Mouse (Mus musculus) bone marrow macrophage, adult 2 months (primary cell): ENCODE measurements at regions not wholly inside any gene's neighbourhood (a gene's known extent, or its start where the extent isn't known, plus 50 kb on each side); places are given as distances from the start of the nearest gene placed in this dataset.

Experiments used
- CTCF ChIP-seq: IDR thresholded peaks from 2 replicates; pipeline ENCODE4 v1.5.1; 2012; ENCODE audit warnings: low read depth, mild to moderate bottlenecking, low read length, moderate library complexity
- POLR2A ChIP-seq: IDR thresholded peaks from 2 replicates; pipeline ENCODE4 v1.6.1; 2012; ENCODE audit warnings: mild to moderate bottlenecking, low read depth, low read length, borderline replicate concordance

GRCm38 (mm10) chr13:90572580-90572979 is 332.6 kb downstream of the Atp6ap1l start:
- TF ChIP-seq POLR2A (no peak), CTCF (no peak)
